Mouse (Mus musculus) ES-Bruce4 (cell line): ENCODE measurements around the gene D1Ertd622e.

Experiments used
- CTCF ChIP-seq: IDR thresholded peaks from one replicate; pipeline ENCODE4 v1.8.1; 2011; ENCODE audit warnings: low read depth, low read length
- EP300 ChIP-seq: IDR thresholded peaks from 2 replicates; pipeline ENCODE4 v1.6.1; 2011; ENCODE audit warnings: low read depth, low read length; ENCODE audit not compliant: insufficient read depth
- POLR2A ChIP-seq: IDR thresholded peaks from one replicate; pipeline ENCODE4 v1.8.1; 2011; ENCODE audit warnings: low read length; ENCODE audit not compliant: insufficient read depth

DNA sequence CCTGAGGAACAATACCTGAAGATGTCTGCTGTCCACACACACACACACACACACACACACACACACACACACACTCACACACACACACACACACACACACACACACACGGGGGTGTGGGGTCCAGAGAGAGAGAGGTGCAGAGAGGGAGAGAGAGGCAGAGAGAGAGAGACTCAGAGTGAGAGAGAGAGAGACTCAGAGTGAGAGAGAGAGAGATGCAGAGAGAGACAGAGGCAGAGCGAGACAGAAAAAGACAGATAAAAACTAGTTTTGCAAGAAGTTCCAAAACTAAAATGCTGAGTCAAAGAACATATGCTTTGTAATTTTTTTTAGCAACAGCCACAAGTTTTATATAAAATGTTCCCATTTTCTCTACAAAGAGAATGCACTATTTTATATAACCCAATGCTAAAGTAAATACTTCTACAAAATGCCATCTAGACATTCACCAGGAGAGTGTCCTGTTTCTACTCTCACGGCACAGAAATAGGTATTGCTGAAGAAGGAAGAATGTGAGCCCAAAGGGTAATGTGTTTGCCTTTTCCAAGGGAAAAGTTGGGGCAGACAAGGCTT lies 11.2 kb downstream of the D1Ertd622e start:
- TF ChIP-seq CTCF, result no peak
- TF ChIP-seq EP300, result no peak
- no peak for TF ChIP-seq POLR2A
